Mouse (Mus musculus) heart, embryonic 13.5 days (tissue): ENCODE data around the gene Fam122b. TPM values are rescaled to one million over a fixed set of nuclear protein-coding genes. Genes with fewer than 3 reads are reported as not detected.

ENCODE experiments used
- ATAC-seq: fragments of 200-750 bp; cut with Nextera tagmentation; 2 replicates; pipeline ENCODE4 v1.8.0; 2017; ENCODE audit warnings: moderate TSS enrichment; ENCODE audit not compliant: insufficient number of reproducible peaks, low FRiP score, low TSS enrichment; ENCODE audit errors: extremely low read depth
- H3K27ac ChIP-seq: fragments of 300-500 bp; sonication (generic); replicated peaks from 2 replicates; pipeline ENCODE4 v1.5.1; 2015; ENCODE audit warnings: moderate library complexity, mild to moderate bottlenecking, inconsistent platforms
- H3K27me3 ChIP-seq: fragments of 300-500 bp; sonication (generic); replicated peaks from 2 replicates; pipeline ENCODE4 v1.6.1; 2015; ENCODE audit warnings: mild to moderate bottlenecking, inconsistent platforms
- H3K36me3 ChIP-seq: fragments of 300-500 bp; sonication (generic); 2 replicates; pipeline ENCODE4 v1.6.1; 2015; ENCODE audit warnings: mild to moderate bottlenecking, inconsistent platforms
- H3K4me1 ChIP-seq: fragments of 300-500 bp; sonication (generic); 2 replicates; pipeline ENCODE4 v1.6.1; 2015; ENCODE audit warnings: inconsistent platforms
- H3K4me2 ChIP-seq: fragments of 300-500 bp; sonication (generic); 2 replicates; pipeline ENCODE4 v1.6.1; 2015; ENCODE audit warnings: inconsistent platforms, mild to moderate bottlenecking, moderate library complexity
- H3K4me3 ChIP-seq: fragments of 300-500 bp; sonication (generic); 2 replicates; pipeline ENCODE4 v1.5.1; 2015; ENCODE audit warnings: moderate library complexity, mild to moderate bottlenecking, inconsistent platforms
- H3K9ac ChIP-seq: fragments of 300-500 bp; sonication (generic); 2 replicates; pipeline ENCODE4 v1.6.1; 2015; ENCODE audit warnings: inconsistent platforms, mild to moderate bottlenecking, moderate library complexity
- H3K9me3 ChIP-seq: fragments of 300-500 bp; sonication (generic); 2 replicates; pipeline ENCODE4 v1.6.1; 2016; ENCODE audit warnings: inconsistent platforms
- WGBS: fragments of 180-500 bp; shearing (Covaris S2); methylation state at CpG from one replicate; pipeline ENCODE4 v1.1.7; 2015; ENCODE audit warnings: mixed read lengths; 5-methylcytosine and 5-hydroxymethylcytosine counted together
- polyA plus RNA-seq: library from polyadenylated mRNA; unstranded; fragments of >200 nt; fragmentation: Nextera tagmentation; extraction: Ambion mirVana; gene quantifications from 2 replicates; pipeline ENCODE4 v1.2.1, GENCODE M21; 2015

Fam122b gene
- polyA plus RNA-seq, 1 experiment from 2014 or later, result 21.1 TPM

- Histone ChIP-seq H3K36me3 (no peaks in the 10 kb centered on the region), H3K4me1 (peaks cover 12% of the 10 kb centered on the region; the same call in 1 of the 2 replicates), H3K27ac (peak overlapping the region; percentile 50; the same call in 1 of the 2 replicates), H3K9ac (no peak overlapping the region), H3K4me2 (no peak overlapping the region), H3K9me3 (no peaks in the 10 kb centered on the region), H3K4me3 (no peak overlapping the region), H3K27me3 (no peaks in the 10 kb centered on the region)
- ATAC-seq, result no peak
- 40% methylated on average over 4 of the region's 4 CpGs for WGBS
Observed at GRCm38 (mm10) chrX:53233689-53234088, 35.9 kb downstream of the Fam122b start.

GRCm38 (mm10) chrX:53231965-53232364, 37.6 kb downstream of the Fam122b start:
- H3K4me1 ChIP-seq, result peaks cover 12% of the 10 kb centered on the region; the same call in 1 of the 2 replicates
- H3K4me3 ChIP-seq, result peak overlapping the region; percentile 33
- H3K4me2 ChIP-seq, result peak overlapping the region; percentile 66
- H3K36me3 ChIP-seq, result no peaks in the 10 kb centered on the region
- H3K9me3 ChIP-seq, result no peaks in the 10 kb centered on the region
- peak overlapping the region; percentile 71 for H3K9ac ChIP-seq
- H3K27ac ChIP-seq, result peak overlapping the region; percentile 89
- 19% methylated on average over 13 of the region's 13 CpGs for WGBS
- no peak for ATAC-seq
- H3K27me3 ChIP-seq, result no peaks in the 10 kb centered on the region

GRCm38 (mm10) chrX:53224353-53224944, 45.2 kb downstream of the Fam122b start:
- H3K4me3 ChIP-seq, result no peak overlapping the region
- no peaks in the 10 kb centered on the region for H3K36me3 ChIP-seq
- H3K4me1 ChIP-seq, result peaks cover 7% of the 10 kb centered on the region; the same call in 1 of the 2 replicates
- 53% methylated on average over 6 of the region's 6 CpGs for WGBS
- no peak overlapping the region for H3K9ac ChIP-seq
- H3K9me3 ChIP-seq, result no peaks in the 10 kb centered on the region
- peak overlapping the region; percentile 34 for H3K27ac ChIP-seq
- no peak overlapping the region for H3K4me2 ChIP-seq
- no peaks in the 10 kb centered on the region for H3K27me3 ChIP-seq
- ATAC-seq, result no peak

- Histone ChIP-seq H3K27me3 (no peaks in the 10 kb centered on the region), H3K4me3 (no peak overlapping the region)
Observed at GRCm38 (mm10) chrX:53220855-53221254, 48.8 kb downstream of the Fam122b start.

GRCm38 (mm10) chrX:53214557-53215229, 54.9 kb downstream of the Fam122b start:
- Histone ChIP-seq H3K27me3 (no peaks in the 10 kb centered on the region), H3K27ac (peak overlapping the region; percentile 61), H3K9me3 (no peaks in the 10 kb centered on the region), H3K4me3 (no peak overlapping the region), H3K36me3 (no peaks in the 10 kb centered on the region), H3K9ac (no peak overlapping the region), H3K4me1 (peaks cover 47% of the 10 kb centered on the region), H3K4me2 (no peak overlapping the region)
- ATAC-seq, result no peak
- 48% methylated on average over 7 of the region's 7 CpGs for WGBS

More at GRCm38 (mm10) chrX:53220855-53221254, 48.8 kb downstream of the Fam122b start:
- Histone ChIP-seq H3K36me3 (no peaks in the 10 kb centered on the region), H3K9ac (no peak overlapping the region), H3K9me3 (no peaks in the 10 kb centered on the region), H3K4me2 (no peak overlapping the region), H3K27ac (no peak overlapping the region), H3K4me1 (peaks cover 7% of the 10 kb centered on the region; the same call in 1 of the 2 replicates)
- 80% methylated on average over 9 of the region's 9 CpGs for WGBS
- no peak for ATAC-seq

- H3K27me3 ChIP-seq, result no peaks in the 10 kb centered on the region
- H3K4me2 ChIP-seq, result no peak overlapping the region
- no peak overlapping the region for H3K4me3 ChIP-seq
- no peaks in the 10 kb centered on the region for H3K36me3 ChIP-seq
- 63% methylated on average over 2 of the region's 2 CpGs for WGBS
- H3K9ac ChIP-seq, result no peak overlapping the region
- H3K4me1 ChIP-seq, result peaks cover 56% of the 10 kb centered on the region
- no peak for ATAC-seq
- H3K9me3 ChIP-seq, result no peaks in the 10 kb centered on the region
- H3K27ac ChIP-seq, result peak overlapping the region; percentile 61; the same call in 1 of the 2 replicates
Observed at GRCm38 (mm10) chrX:53213838-53214237, 55.8 kb downstream of the Fam122b start.

- 52% methylated on average over 9 of the region's 9 CpGs for WGBS
- no peak for ATAC-seq
- no peak overlapping the region for H3K9ac ChIP-seq
- no peaks in the 10 kb centered on the region for H3K36me3 ChIP-seq
- no peak overlapping the region for H3K4me3 ChIP-seq
- no peaks in the 10 kb centered on the region for H3K9me3 ChIP-seq
- H3K27ac ChIP-seq, result peak overlapping the region; percentile 89
- no peak overlapping the region for H3K4me2 ChIP-seq
- H3K4me1 ChIP-seq, result peaks cover 63% of the 10 kb centered on the region
- H3K27me3 ChIP-seq, result no peaks in the 10 kb centered on the region
Observed at GRCm38 (mm10) chrX:53212485-53212884, 57.1 kb downstream of the Fam122b start.

GRCm38 (mm10) chrX:53211756-53212483, 57.7 kb downstream of the Fam122b start:
- Histone ChIP-seq H3K27me3 (no peaks in the 10 kb centered on the region), H3K4me1 (peaks cover 63% of the 10 kb centered on the region), H3K9me3 (no peaks in the 10 kb centered on the region), H3K36me3 (no peaks in the 10 kb centered on the region), H3K9ac (peak overlapping the region; percentile 37; the same call in 1 of the 2 replicates), H3K4me3 (no peak overlapping the region), H3K27ac (peak overlapping the region; percentile 89), H3K4me2 (no peak overlapping the region)
- ATAC-seq, result peak; percentile 42
- WGBS, result 33% methylated on average over 6 of the region's 7 CpGs

GRCm38 (mm10) chrX:53209431-53209830, 60.2 kb downstream of the Fam122b start:
- ATAC-seq, result no peak
- H3K27ac ChIP-seq, result peak overlapping the region; percentile 89
- no peaks in the 10 kb centered on the region for H3K36me3 ChIP-seq
- no peaks in the 10 kb centered on the region for H3K27me3 ChIP-seq
- 56% methylated on average over 7 of the region's 7 CpGs for WGBS
- no peak overlapping the region for H3K4me2 ChIP-seq
- H3K9me3 ChIP-seq, result no peaks in the 10 kb centered on the region
- H3K4me1 ChIP-seq, result peaks cover 58% of the 10 kb centered on the region
- no peak overlapping the region for H3K4me3 ChIP-seq
- H3K9ac ChIP-seq, result peak overlapping the region; percentile 50

- Histone ChIP-seq H3K27me3 (no peaks in the 10 kb centered on the region), H3K4me1 (peaks cover 37% of the 10 kb centered on the region), H3K9me3 (no peaks in the 10 kb centered on the region), H3K36me3 (no peaks in the 10 kb centered on the region), H3K4me2 (no peak overlapping the region), H3K9ac (no peak overlapping the region), H3K27ac (peak overlapping the region; percentile 48), H3K4me3 (no peak overlapping the region)
- no peak for ATAC-seq
- 43% methylated on average over 3 of the region's 3 CpGs for WGBS
Observed at GRCm38 (mm10) chrX:53204690-53205311, 64.8 kb downstream of the Fam122b start.

GRCm38 (mm10) chrX:53201616-53202015, 68.0 kb downstream of the Fam122b start:
- H3K27me3 ChIP-seq, result no peaks in the 10 kb centered on the region
- H3K9me3 ChIP-seq, result no peaks in the 10 kb centered on the region
- H3K9ac ChIP-seq, result no peak overlapping the region
- H3K4me3 ChIP-seq, result no peak overlapping the region
- peak overlapping the region; percentile 73 for H3K27ac ChIP-seq
- 23% methylated on average over 5 of the region's 5 CpGs for WGBS
- peaks cover 34% of the 10 kb centered on the region for H3K4me1 ChIP-seq
- no peak for ATAC-seq
- H3K36me3 ChIP-seq, result no peaks in the 10 kb centered on the region
- H3K4me2 ChIP-seq, result no peak overlapping the region
